Mouse (Mus musculus) frontal cortex, adult 2 months (tissue): Measurements from ENCODE around the gene Hectd2. TPM values are rescaled to one million over a fixed set of nuclear protein-coding genes. Genes with fewer than 3 reads are reported as not detected.
A peak's percentile ranks its signal among the peaks of the same experiment; 100 is the strongest.

ENCODE experiments used
- DNase-seq, 2 experiments: peaks; one replicate each; pipeline ENCODE4 v3.0.0; 2022; ENCODE audit warnings: low spot score in 1 of 2; ENCODE audit errors: extremely low spot score in 1 of 2
- polyA plus RNA-seq: library from polyadenylated mRNA; depleted of rRNA; stranded (reverse); fragments of >200 nt; gene quantifications from 2 replicates; pipeline ENCODE4 v1.2.3, GENCODE M21; 2012; rRNA removed

Hectd2 gene
- polyA plus RNA-seq, 1 experiment: 17.0 TPM

DNA sequence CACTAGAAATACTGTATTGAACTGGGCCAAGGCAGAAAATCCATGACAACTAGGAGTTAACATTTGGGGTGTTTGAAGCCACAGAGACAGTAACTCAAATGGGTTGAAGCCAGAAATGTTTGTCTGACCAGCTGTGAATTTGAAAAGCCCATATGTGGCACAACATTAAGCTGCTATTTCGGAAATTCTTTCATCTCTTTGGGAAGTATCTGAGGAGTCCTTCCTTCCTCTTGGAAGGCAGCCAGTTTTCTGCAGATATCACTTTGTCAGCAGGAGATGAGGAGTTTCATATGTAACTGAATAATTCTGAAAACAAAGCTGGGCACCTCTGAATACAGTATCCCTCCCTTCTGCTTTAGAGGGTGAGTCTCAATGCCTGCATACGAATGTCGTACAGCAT, 86.7 kb downstream of the Hectd2 start:
- peak; percentile 38 to 64 for DNase-seq

GRCm38 (mm10) chr19:36645308-36645889, 91.0 kb downstream of the Hectd2 start:
- no peak for DNase-seq

- DNase-seq: no peak
Observed at GRCm38 (mm10) chr19:36646132-36646828, 91.8 kb downstream of the Hectd2 start.

DNA sequence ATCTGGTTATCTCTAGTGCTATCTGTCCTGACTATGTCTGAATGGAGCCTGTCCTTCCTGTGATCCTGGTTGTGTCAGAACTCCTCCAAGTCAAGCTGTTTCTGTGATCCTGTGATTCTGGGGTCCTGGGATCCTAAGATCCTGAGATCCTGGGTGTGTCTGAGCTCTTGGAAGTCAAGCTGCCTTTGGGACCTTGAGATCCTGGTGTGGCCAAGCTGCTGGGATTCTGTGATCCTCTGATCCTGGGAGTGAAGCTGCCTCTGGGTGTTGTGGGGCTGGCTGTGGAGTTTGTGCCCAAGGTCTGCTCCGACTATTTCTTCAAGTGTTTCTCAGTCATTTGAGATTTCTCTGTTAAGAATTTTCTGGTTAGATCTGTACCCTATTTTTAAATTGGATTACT, 98.2 kb downstream of the Hectd2 start:
- DNase-seq: no peak

GRCm38 (mm10) chr19:36662734-36663133, 108.3 kb downstream of the Hectd2 start:
- no peak for DNase-seq

GRCm38 (mm10) chr19:36663918-36664317, 109.5 kb downstream of the Hectd2 start:
- DNase-seq: no peak

DNA sequence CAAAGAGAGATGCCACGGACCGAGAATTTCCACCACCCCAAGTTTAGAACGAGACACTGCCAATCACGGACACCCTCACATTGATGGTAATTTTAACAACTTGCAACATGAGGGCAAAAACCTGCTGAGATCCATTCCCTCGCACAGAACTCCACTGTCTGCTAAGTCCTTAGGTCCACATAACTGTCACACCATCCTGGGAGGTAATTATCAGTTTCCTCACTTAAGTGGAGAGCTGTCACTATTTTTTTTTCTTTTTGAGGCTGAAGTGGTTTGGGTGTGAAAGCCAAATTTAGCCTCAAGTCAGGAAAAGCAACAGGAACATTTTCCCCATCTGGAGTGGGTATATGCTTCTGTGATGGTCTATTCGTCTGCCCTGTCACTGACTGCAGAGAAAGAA, 110.0 kb downstream of the Hectd2 start:
- no peak for DNase-seq

DNA sequence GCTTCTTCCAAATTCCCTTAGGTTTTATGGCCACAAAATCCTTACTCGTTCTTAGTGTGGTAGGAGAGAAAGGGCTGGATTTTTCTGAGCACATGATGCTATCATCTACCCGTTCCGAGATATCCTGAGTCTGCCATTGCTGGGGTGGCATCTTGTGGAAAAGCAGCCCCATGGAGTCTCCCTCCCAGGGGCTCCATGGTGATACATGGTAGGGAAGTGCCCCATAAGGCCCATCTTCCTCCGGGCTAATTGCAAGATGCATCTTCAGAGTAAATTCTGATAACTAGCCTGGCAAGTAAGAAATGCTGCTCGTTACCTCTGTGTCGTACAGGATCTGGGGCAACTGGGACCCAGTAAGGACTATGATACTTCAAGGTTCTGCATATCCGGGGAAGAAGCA, 110.8 kb downstream of the Hectd2 start:
- no peak for DNase-seq

DNA sequence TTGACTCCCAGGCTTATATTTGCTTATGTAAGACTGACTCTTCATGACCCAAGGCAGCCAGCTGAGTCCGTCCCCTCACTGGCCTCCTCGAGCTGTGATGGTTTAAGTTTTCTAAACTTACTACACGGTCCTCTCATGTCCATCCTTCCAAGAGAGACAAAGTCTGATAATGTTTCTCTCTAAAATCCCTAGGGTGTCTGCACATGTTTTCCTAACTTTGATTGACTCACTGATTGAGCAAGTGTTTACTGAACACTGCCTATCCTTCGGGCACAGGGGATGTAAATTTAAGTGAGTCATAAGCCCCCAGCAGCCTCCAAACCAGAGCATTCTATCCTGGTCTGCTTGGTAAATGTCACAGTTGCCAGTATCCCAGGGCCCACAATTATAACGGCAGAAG, 111.2 kb downstream of the Hectd2 start:
- DNase-seq: no peak

DNA sequence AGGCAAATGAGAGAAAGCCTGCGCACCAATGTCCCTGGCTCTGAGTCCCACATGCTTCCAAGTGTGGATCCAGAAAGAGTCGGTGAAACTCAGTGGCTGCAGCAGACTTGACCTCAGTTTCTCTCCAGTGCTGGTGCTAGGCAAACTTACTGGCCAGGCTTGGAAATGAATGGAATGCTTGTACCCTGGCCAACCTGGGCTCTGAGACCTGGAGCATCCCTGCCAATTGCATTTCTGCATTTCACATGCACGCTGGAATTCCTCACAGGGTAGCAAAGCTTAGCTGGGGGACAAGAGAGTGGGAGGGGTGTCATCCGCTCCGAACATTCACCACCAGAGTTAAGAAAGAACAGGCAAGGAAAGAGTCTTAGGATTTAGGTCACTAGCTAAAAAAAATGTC, 112.0 kb downstream of the Hectd2 start:
- DNase-seq: no peak

- no peak for DNase-seq
Observed at GRCm38 (mm10) chr19:36667368-36667767, 112.9 kb downstream of the Hectd2 start.

DNA sequence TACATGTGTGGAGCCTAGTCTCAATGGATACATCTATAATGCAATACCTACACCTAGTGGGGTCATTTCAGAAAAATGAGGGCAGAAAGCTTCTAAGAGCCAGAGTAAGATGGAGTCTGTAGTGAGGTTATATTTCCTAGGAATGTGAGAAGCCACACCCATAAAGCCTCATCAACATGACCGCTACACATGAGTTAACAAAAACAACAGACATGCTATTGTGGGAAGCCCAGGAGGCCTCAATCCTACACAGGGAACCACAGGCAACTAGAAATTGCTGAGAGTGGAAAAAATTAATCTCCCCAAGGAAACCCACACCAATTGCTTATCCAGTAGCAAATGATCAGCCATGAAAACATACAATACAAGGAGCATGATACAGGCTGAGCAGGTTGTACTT, 113.7 kb downstream of the Hectd2 start:
- DNase-seq: no peak

- DNase-seq: no peak
Observed at GRCm38 (mm10) chr19:36668881-36669639, 114.6 kb downstream of the Hectd2 start.

DNA sequence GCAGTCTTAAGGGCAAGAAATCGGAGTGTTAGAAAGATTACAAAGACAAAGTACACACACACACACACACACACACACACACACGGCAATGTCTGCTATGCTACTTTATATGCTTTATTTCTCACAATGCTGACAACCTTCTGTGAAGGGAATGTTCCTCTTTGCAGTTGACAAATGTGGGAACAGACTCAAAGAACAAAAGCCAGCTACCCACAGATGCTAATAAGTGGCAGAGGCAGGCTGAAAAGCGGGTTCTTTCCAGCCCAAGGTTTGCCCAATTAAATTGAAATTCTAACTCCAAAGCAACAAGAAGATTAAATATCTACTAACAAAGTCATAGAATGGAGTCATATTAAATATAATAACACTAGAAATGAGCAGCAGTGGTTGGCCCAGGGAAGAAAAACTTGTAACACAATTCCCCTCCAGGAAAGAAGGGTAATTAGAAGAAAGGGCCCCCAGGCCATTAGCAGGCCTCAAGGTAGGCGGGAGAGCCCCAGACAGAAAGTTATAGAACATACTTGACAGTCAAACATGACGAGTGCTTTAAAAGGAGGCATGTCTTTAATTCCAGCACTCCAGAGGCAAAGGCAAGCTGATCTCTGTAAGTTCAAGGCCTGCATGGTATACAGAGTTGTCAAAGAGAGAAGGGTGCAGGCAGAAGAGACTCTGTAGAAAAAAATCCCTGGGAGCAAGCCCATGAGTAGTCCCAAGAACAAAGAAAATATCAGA, 115.4 kb downstream of the Hectd2 start:
- DNase-seq: no peak

Other genes with a start within 250 kb of the Hectd2 start
- 11.0 and 11.1 TPM in 2 replicates for gene Pcgf5, start 206.3 kb upstream of the Hectd2 start, polyA plus RNA-seq
- 30.4 and 31.1 TPM in 2 replicates for gene Ppp1r3c, start 182.0 kb downstream of the Hectd2 start, polyA plus RNA-seq